Mouse (Mus musculus): Measurements from ENCODE around the gene Mlxipl.
A peak's percentile ranks its signal among the peaks of the same experiment; 100 is the strongest.
"Not testable (repeated sequence)": the region's sequence is repeated elsewhere in the genome, so short reads cannot be mapped to it uniquely, and the experiment has no call there.

Mlxipl gene

DNA sequence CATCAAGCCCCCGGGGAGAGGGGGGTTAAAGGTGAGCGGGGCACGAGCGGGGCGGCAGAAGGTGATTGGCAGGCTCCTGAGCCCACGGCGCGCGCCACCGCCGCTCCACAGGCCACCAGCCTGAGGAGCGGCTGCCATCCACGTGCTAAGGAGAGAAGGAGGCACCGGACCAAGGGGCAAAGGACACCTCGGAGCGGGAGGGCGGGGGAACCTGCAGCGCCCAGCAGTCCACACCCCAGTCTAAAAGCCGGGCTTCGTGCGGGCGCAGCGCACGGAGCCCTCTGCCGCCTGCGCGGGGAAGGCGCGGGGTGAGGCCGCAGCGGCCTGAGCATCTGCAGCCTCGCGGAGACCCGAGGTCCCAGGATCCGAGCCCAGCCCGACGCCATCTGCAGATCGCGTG lies at the start of gene Mlxipl:
TSS of gene Mlxipl (plus strand) at position 238 of the 400 bp plus-strand sequence.
- peak; percentile 22 for DNase-seq

DNA sequence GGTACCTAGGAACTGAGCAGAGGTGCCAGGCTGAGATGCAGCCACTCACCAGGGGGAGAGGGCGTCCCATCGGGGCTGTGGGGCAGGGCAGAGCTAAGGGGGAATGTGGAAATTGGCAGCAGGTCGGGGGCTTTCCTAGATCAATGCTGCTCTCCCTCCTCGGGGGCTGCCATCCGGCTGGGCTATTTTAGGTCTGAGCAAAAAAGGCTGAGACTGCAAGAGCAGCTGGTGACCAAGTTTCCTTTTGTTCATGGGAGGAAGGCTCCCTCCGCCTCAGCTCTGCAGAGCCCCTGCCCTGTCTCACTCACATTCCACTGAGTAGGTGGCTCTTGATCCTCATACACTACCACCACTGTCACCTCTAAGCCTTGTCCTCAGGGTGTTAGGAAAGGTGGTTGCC lies 49.6 kb upstream of the Mlxipl start:
- no peak for DNase-seq

DNA sequence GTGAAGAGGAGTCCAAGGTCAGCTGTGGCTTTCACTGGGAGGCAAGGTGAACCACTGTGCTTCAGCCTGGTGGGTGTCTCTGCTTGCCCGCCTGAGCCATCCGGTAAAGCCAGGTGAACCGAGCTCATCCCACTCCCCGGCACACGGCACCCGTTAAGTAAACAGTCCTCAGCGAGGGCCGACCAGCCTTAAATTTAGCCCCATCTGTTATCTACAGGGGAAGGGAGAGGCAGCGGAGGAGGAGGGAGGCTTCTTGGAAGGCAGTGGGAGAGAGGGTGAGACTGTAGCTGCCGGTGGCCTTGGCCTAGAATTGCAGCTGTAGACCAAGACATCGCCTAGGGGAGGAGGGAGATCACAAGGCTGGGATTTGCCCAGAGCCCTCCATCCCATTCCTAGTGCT lies 48.9 kb upstream of the Mlxipl start:
- DNase-seq, result no peak

DNA sequence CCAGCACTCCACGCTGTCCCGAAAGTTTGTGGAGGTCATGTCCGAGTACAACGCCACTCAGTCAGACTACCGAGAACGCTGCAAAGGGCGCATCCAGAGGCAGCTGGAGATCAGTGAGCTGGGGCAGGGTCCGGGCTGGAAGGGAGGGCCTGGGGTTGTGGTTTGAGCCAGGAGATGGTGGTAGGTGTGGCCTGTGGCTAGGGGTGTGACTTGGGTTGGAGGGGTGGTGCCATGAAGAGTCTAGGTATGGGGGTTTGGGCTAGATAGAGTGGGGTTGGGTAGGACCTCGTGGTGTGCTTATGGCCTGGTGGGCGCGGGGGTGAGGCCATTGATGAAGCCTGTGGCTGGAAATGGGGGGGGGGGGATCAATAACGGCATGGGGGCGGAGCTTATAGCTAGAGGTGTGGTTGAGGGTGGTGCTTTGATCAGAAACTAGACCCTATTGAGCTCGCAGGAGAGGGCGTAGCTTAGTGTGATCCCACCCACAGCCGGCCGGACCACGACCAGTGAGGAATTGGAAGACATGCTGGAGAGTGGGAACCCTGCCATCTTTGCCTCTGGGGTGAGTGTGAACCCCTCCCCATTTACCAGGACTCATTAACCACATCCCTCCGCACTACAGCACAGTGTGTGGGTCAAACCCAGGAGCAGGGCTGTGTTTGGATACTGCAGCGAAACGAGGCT lies 47.4 kb upstream of the Mlxipl start:
- no peak for DNase-seq

DNA sequence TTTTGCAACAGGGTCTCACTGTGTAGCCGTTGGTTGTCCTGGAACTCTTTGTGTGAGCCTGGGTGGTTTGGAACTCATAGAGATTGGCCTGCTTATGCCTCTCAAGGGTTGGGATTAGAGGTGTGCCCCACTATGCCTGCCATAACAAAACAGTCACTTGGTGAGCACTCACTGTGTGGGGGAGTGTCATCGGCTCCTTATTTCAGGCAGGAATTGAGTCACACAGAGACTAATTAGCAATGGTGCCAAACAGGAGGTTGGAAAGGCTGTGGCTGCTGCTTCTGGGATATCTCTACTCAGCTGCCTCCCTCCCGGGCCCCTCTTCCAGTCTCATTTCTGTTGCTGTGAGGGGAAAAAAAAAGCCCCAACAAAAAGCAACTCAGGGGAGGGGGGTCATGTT lies 45.1 kb upstream of the Mlxipl start:
- DNase-seq, result no peak

DNA sequence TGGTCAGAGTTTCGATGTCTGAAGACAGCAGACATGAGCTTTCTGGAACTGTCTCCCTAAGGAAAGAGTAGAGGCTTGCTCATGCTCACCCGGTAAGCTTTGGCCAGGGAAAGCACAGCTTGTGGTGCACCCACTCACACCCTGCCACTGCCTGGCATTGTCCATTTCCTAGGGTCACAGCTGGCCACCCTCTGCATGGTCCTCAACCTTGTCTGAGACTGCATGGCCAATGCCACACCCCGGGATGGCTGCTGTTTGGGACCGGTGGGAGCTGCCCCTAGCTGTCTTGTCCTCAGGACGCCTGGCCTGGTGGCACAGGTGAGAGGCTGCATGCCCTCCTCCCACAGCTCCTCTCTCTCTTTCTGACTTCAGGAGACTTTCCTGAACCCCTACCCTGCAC lies 41.2 kb upstream of the Mlxipl start:
- DNase-seq, result no peak

DNA sequence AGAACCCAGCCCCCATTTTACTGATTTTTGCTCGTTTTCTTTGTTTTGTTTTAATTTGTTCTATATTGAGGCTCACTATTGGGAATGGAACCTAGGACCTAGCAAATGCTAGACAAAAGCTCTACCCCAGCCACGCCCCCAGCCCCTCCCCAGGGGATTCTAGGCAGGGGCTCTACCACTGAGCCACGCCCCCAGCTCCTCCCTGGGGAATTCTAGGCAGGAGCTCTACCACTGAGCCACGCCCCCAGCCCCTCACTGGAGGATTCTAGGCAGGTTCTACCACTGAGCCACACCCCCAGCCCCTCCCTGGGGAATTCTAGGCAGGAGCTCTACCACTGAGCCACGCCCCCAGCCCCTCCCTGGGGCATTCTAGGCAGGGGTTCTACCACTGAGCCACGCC lies 40.4 kb upstream of the Mlxipl start:
- DNase-seq, result not testable (repeated sequence)

DNA sequence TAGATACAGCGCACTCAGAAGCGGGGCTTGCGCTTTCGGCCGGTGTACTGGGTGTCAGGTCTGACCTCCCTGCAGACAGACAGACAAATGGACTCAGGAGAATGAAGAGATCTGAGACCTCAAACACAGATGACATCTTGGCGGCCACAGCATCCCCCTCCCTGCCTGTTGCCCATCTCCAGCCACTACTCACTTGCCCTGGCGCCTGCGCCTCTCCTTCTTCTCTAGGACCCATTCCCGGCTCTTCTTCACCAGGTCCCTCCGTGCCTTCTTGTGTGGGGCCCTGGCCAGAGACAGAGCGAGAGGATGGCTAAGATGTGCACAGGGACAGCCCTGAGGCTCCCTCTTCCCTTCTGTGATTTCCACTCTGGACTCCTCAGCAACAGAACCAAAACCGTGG lies 36.3 kb upstream of the Mlxipl start:
- DNase-seq, result no peak

DNA sequence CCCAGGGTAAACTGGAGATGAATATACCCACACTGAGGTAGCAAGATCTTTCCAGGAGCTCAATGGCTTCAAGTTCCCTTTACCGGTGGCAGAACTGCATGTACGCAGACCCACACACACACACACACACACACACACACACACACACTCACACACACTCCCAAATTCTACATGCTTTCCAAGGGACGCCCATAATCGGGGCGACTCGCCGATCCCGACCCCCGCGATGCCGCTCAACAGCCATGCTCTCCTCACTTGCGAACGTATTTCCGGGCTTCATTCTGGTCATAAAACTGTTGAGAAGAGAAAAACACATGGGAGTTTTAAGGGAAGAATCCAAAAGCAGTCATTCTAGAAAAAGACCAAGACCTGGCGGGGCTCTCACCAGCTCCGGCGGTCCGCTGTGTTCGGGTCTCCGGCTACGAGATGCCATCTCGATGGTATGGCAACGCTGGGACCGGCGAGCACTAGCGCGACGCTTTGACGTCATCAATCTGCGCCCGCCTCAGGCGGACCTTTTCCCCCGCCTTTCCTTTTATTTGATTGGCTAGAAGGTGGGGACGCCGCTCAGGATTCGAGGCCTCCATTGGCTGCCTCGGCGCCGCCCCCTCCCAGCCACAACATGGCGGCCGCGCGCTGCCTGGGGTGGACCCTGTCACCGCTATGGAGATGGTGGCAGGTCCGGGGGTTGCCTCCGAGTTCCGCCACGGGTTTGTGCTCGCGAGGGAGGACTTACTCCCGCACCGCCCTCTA lies 25.9 kb upstream of the Mlxipl start, which contains the start of gene Dnajc30:
TSS of gene Dnajc30 (plus strand) at position 574 of the 753 bp plus-strand sequence.
- DNase-seq, result peak; percentile 99

DNA sequence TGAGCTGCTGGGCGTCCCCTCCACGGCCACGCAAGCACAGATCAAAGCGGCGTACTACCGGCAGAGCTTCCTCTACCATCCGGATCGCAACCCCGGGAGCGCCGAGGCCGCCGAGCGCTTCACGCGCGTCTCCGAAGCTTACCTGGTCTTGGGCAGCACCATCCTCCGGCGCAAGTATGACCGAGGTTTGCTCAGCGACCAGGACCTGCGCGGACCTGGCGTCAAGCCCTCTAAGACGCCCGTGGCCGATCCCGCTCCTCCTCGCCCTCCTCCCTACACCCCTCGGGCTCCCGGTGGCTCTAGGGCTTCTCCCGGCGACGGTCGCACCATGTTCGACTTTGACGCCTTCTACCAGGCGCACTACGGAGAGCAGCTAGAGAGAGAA lies 25.3 kb upstream of the Mlxipl start:
- DNase-seq, result no peak

DNA sequence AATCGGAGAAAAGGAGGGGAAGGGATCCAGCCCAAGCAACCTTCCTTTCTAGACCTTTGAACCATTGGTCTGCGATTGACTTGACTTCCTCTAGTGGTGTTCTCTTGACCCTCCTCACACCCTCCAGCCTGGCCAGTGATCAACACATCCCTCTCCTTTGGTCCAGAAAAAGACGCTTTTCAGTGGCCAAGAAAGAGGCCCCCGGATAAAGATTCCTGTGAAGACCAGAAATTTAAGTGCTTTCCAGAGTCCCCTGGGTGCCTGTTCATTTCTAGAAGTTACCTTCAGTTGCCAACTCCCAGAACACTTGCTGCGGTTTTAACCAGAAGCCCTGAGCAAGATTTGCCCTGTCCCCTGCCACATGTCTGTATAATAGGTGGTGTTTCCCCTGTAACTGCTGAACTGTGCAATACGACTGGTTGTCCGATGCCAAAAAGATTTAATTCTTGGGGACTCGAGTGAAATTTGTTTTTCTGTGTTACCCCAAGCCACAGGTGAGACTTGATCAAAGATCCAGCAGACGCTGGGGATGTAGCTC lies 24.7 kb upstream of the Mlxipl start, which contains the start of gene Bud23:
TSS of gene Bud23 (minus strand) at position 51 of the 538 bp plus-strand sequence.
- not testable (repeated sequence) for DNase-seq

DNA sequence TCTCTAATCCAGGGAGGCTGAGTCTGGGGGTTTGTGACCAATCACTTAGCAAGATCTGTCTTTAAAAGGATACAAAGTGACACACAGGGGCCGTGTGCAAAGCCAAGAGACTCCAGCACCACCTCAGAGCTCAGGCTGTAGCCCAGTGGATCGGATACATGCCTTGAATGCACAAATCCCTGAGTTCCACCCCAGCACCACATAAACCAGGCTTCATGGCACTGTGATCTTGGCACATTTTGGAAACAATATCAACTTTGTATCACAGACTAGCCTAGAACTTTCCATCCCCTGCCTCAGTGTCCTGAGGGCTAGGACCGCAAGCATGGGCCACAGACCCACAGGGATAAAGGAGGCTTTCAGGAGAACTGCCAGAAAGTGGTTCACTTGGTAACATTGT lies 23.7 kb upstream of the Mlxipl start:
- DNase-seq, result no peak

DNA sequence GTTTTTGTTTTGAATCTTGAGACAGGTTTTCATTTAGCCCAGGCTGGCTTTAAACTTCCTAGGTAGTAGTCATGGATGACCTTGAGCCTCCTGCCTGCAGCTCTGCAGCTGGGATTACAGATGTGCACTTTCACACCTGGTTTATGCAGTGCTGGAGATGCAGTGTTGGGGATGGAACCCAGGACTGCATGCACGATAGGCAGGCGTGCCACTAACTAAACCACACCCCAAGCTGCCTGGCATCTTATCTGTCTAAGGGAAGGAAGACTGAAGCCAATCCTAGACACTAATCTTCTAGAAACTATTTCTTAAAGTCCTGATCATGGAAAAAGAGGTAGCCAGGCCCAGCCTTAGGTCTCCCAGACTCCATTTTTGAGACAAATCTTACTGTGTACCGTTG lies 19.2 kb upstream of the Mlxipl start:
- DNase-seq, result no peak

DNA sequence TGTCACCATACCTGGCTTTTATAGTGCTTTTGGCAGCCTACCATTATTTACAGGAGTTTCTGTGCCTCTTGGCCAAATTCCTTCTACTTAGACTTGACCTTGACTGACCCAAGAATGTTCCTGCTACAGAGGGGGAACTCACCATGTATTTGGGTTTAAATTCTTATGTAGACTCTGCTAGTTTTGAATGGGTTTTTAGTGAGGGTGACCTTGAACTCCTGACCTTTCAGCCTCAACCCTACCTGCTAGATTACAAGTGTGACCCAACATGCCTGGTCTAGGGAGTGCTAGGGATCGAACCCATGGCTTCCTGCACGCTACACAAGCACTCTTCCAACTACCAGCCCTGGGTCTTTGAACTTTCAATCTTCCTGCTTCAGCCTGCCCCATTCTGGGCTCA lies 17.6 kb upstream of the Mlxipl start:
- no peak for DNase-seq

DNA sequence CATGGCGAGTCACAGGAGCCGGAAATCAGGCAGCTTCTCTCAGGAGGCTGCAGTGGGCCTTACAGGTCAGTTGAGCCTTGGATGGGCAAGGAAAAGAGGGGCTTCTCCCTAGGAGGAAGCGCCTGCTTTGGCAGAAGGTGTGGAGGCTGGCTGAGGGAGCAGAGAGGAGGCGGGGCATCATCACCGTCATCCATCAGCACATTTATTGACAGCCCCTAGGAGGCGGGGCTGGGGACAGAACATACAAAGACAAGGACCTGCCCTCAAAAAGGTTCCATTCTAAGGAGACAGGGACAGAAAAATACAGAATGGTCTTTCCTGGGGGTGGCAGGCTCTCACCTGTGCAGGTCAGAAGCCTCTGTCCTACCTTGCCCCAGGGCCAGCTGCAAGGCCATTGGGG lies 17.0 kb upstream of the Mlxipl start:
- DNase-seq, result no peak

DNA sequence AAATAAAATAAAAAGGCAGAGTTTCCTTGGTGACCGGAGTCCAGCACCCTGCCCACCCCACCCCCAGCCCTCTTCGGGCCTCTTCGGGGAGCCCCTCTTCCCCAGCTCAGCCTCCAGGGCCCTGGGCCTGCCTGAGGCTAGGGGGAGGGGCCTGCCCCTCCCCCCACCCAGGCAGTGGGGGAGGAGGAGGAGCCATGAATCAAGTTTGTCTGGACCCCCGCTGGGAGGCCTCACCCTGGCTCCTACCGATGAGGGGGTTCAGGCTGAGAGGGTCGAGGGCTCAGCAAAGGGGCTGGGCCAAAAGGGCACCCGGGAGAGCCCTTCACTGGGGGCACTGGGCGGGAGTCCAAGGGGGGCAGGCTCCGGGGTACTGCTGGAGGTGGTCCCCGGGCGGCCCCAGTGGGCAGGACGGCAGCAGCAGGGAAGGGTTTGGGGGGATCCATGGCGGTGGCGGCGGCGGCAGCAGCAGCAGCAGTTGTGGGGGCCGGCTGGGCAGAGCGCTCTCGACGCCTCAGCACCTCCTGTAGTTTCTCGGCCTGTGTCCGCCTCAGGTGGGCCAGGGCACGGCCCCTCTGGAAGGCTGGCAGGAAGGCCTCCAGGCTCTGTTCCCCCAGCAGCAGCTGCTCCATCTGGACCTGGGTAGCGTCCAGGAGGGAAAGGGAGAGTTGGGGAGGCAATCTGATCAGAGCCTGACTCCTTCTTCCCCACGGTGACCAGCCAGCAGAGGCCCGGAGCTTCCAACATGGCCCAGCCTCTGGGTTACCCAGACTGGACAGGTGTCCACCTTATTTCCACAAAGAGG lies 16.1 kb upstream of the Mlxipl start:
- no peak for DNase-seq

DNA sequence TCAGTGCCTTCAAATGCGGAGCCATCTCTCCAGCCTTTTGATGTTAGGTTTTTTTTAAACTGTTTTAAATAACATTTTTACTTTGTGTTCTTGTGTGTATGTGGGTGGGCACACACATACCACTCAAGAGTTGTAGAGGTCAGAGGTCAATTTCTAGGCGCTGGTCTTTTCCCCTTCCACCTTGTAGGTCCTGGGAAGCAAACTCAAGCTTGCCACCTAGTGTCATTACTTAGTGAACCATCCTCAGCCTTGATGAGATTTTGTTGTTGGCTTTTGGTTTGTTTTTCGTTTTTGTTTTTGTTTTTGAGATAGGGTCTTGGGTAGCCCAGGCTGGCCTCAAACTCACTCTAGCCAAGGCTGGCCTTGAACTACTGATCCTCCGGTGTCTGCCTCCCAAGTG lies 14.0 kb upstream of the Mlxipl start:
- no peak for DNase-seq

DNA sequence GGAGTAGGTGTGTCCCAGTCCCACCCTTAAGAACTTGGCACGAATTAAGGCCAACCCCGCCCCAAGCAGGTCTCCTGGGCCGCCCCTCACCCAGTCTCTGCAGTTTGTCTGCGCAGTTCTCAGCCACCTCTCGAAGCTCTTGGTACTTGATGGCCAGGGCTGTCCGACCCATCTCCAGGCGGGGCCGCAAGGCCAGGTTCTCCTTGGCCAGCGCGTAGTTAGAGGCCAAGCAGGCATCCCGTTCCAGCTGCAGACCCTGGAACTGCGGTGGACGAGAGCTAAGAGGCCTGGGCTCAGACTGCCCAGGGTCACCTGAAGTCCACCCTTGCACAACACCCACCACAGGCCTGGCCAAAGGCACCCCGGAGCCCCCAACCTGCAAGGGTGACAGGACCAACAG lies 13.3 kb upstream of the Mlxipl start:
- DNase-seq, result no peak

DNA sequence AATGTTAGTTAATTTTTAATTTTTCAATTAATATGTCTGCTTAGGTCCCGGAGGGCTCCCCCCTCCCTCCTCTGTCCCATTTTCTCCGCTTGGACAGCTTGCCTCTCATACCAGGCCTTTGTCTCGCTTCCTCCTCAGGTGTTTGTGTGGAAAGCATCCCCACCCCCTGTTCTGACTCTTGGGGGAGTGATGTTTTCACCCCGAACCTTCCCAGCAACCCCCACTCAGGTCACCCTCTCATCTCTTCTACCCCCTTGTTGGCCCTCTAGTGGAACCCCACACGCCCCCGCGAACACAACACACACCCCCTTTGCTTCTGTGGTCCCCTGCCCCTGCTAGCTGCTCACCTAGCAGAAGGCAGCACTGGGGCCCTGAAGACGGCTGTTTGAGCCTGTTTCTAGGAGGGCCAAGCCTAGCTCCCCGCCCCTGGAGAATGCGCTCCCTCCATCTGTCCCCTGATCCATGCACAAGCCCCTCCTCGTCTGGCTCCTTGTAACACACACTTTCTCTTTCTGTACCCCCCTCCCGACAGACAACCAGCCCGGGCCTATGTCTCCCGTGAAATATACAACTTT lies 12.7 kb upstream of the Mlxipl start:
- peak; percentile 31 for DNase-seq

DNA sequence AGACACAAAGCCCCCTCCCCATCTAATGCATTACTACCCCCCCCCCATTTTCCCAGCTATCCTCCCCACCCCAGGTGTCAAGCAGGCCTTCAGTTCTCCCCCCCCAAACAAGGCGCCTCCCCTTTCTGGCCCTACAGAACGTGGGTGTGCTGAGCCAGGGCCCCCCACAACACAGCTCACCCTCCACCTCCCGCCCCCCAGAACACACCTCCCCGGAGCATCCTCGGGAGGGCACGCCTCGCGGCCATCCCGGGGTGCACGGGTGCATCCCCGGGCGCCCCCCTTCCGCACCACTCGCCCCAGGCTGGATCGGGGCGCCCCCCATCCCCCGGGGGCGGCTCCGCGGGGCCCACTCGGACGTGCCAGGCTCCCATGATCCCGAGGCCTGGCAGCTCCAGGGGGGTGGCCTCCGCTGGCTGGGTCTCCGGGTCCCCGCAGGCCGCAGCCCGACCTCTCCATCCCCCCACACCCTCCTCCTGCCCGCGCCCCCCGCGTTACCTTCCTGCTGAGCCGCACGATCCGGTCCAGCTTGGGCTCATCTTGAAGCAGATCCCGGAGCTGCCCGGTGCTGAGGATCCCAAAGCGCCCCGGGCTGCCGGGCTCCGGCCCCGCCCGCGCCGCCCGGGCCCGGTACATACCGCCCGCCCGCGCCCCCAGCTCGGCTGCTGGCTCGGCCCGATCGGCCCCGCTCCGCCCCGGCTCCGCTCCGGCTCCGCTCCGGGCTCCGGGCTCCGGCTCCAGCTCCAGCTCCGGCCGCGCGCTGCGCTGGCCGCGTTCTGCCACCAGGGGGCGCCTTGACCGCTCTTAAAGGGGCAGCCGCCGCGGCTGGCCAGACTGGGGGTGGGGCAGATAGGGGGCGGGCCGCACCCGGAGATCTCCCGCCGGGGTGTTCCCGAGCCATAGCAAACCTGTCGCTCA lies 11.9 kb upstream of the Mlxipl start, which contains the start of gene Vps37d:
TSS of gene Vps37d (minus strand) at position 703 of the 918 bp plus-strand sequence.
- DNase-seq, result peak; percentile 95

DNA sequence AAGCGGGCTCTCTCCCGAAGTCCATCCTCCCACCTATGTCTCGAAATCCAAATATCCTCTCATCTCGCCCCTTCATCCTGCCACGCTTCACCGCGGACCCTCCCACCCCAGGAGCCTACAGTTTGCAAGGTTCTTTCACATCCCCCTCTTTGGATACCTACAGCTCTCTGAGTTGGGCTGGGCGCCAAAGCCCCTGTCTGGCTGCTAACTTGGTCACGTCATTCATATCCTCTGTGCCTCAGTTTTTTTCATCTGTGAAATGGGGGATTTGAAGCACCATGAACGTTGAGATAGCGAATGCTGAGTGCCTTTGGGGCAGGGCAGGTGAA lies 11.2 kb upstream of the Mlxipl start:
- no peak for DNase-seq

DNA sequence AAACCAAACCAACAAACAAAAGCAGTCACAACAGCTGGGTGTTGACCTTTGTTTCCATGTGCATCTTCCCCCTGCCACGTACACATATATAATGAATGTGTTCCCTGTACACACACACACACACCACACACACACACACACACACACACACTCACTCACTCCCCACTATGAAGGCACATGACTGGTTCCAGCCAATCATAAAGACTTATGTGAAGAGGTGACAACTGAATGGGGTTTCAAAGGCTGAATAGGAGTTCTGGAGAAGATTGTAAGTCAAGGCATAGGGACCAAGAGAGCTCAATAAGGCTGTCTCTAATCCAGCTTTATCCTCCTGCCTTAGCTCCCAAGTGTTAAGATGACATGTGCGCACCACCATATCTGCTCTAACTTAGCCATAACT lies 10.1 kb upstream of the Mlxipl start:
- no peak for DNase-seq

All from thymus, postnatal 4 days (tissue).